Mouse (Mus musculus) forebrain, embryonic 15.5 days (tissue): ENCODE data around the gene Tox4. TPM values are rescaled to one million over a fixed set of nuclear protein-coding genes. Genes with fewer than 3 reads are reported as not detected.

ENCODE experiments used
- ATAC-seq: fragments of 200-750 bp; cut with Nextera tagmentation; replicated peaks from 2 replicates; pipeline ENCODE4 v1.8.0; 2017; ENCODE audit warnings: mild to moderate bottlenecking, moderate TSS enrichment, moderate library complexity
- H3K27ac ChIP-seq: fragments of 300-500 bp; sonication (generic); replicated peaks from 2 replicates; pipeline ENCODE4 v1.5.1; 2015; ENCODE audit warnings: mild to moderate bottlenecking, inconsistent platforms
- H3K27me3 ChIP-seq: fragments of 300-500 bp; sonication (generic); 2 replicates; pipeline ENCODE4 v1.6.1; 2015; ENCODE audit warnings: inconsistent platforms
- H3K36me3 ChIP-seq: fragments of 300-500 bp; sonication (generic); 2 replicates; pipeline ENCODE4 v1.6.1; 2015; ENCODE audit warnings: mild to moderate bottlenecking, inconsistent platforms
- H3K4me1 ChIP-seq: fragments of 300-500 bp; sonication (generic); 2 replicates; pipeline ENCODE4 v1.6.1; 2015; ENCODE audit warnings: inconsistent platforms
- H3K4me2 ChIP-seq: fragments of 300-500 bp; sonication (generic); replicated peaks from 2 replicates; pipeline ENCODE4 v1.6.1; 2015; ENCODE audit warnings: mild to moderate bottlenecking, inconsistent platforms
- H3K4me3 ChIP-seq: fragments of 300-500 bp; sonication (generic); 2 replicates; pipeline ENCODE4 v1.5.1; 2015; ENCODE audit warnings: mild to moderate bottlenecking, inconsistent platforms
- H3K9ac ChIP-seq: fragments of 300-500 bp; sonication (generic); replicated peaks from 2 replicates; pipeline ENCODE4 v1.6.1; 2015; ENCODE audit warnings: mild to moderate bottlenecking, inconsistent platforms
- H3K9me3 ChIP-seq: fragments of 300-500 bp; sonication (generic); 2 replicates; pipeline ENCODE4 v1.6.1; 2016; ENCODE audit warnings: inconsistent platforms
- WGBS: fragments of 180-500 bp; shearing (Covaris S2); methylation state at CpG from one replicate; pipeline ENCODE4 v1.1.7; 2015; ENCODE audit warnings: mixed read lengths; 5-methylcytosine and 5-hydroxymethylcytosine counted together
- polyA plus RNA-seq: library from polyadenylated mRNA; unstranded; fragments of >200 nt; fragmentation: Nextera tagmentation; extraction: Ambion mirVana; gene quantifications from 2 replicates; pipeline ENCODE4 v1.2.1, GENCODE M21; 2015

The Tox4 gene
- polyA plus RNA-seq, 1 experiment from 2014 or later = 59.5 TPM

GRCm38 (mm10) chr14:52315792-52316440 lies 37.0 kb downstream of the Tox4 start:
- peak; percentile 82 for ATAC-seq
- under 1% methylated on average over 38 of the region's 41 CpGs for WGBS
- H3K9ac ChIP-seq = peak overlapping the region; percentile 89
- peak overlapping the region; percentile 95 for H3K4me3 ChIP-seq
- H3K9me3 ChIP-seq = no peaks in the 10 kb centered on the region
- H3K4me1 ChIP-seq = peaks cover 61% of the 10 kb centered on the region
- peak overlapping the region; percentile 95 for H3K27ac ChIP-seq
- no peaks in the 10 kb centered on the region for H3K27me3 ChIP-seq
- peaks cover 28% of the 10 kb centered on the region for H3K36me3 ChIP-seq
- peak overlapping the region; percentile 57 for H3K4me2 ChIP-seq

- peak overlapping the region; percentile 57 for H3K4me2 ChIP-seq
- peaks cover 28% of the 10 kb centered on the region for H3K36me3 ChIP-seq
- H3K4me1 ChIP-seq = peaks cover 54% of the 10 kb centered on the region
- H3K4me3 ChIP-seq = peak overlapping the region; percentile 95
- peak; percentile 78 for ATAC-seq
- peak overlapping the region; percentile 95 for H3K27ac ChIP-seq
- H3K9ac ChIP-seq = peak overlapping the region; percentile 89
- H3K27me3 ChIP-seq = no peaks in the 10 kb centered on the region
- 3% methylated on average over 16 of the region's 16 CpGs for WGBS
- no peaks in the 10 kb centered on the region for H3K9me3 ChIP-seq
These were observed 37.7 kb downstream of the Tox4 start for GRCm38 (mm10) chr14:52316441-52317225.

- Histone ChIP-seq H3K27me3 (no peaks in the 10 kb centered on the region), H3K9me3 (no peaks in the 10 kb centered on the region), H3K27ac (no peak overlapping the region), H3K4me3 (no peak overlapping the region), H3K4me2 (no peak overlapping the region), H3K9ac (no peak overlapping the region), H3K36me3 (peaks cover under 1% of the 10 kb centered on the region; the same call in 1 of the 2 replicates), H3K4me1 (peaks cover 27% of the 10 kb centered on the region)
- 39% methylated on average over 6 of the region's 6 CpGs for WGBS
- no peak for ATAC-seq
These were observed 40.4 kb downstream of the Tox4 start for GRCm38 (mm10) chr14:52319361-52319760.

- peak overlapping the region; percentile 11; the same call in 1 of the 2 replicates for H3K4me3 ChIP-seq
- no peak overlapping the region for H3K9ac ChIP-seq
- peak; percentile 33; the same call in 1 of the 2 replicates for ATAC-seq
- H3K27me3 ChIP-seq = no peaks in the 10 kb centered on the region
- no peaks in the 10 kb centered on the region for H3K9me3 ChIP-seq
- H3K4me1 ChIP-seq = peaks cover 19% of the 10 kb centered on the region
- peak overlapping the region; percentile 89 for H3K4me2 ChIP-seq
- no peaks in the 10 kb centered on the region for H3K36me3 ChIP-seq
- WGBS = 6% methylated on average over 4 of the region's 4 CpGs
- H3K27ac ChIP-seq = no peak overlapping the region
These were observed 46.9 kb downstream of the Tox4 start for GRCm38 (mm10) chr14:52325890-52326289.

GRCm38 (mm10) chr14:52327375-52327901 lies 48.5 kb downstream of the Tox4 start:
- no peaks in the 10 kb centered on the region for H3K36me3 ChIP-seq
- peak overlapping the region; percentile 41; the same call in 1 of the 2 replicates for H3K27ac ChIP-seq
- no peaks in the 10 kb centered on the region for H3K9me3 ChIP-seq
- peak overlapping the region; percentile 52 for H3K4me3 ChIP-seq
- ATAC-seq = peak; percentile 64
- H3K4me2 ChIP-seq = peak overlapping the region; percentile 89
- no peaks in the 10 kb centered on the region for H3K27me3 ChIP-seq
- H3K9ac ChIP-seq = peak overlapping the region; percentile 57
- under 1% methylated on average over 14 of the region's 14 CpGs for WGBS
- H3K4me1 ChIP-seq = peaks cover 22% of the 10 kb centered on the region

- ATAC-seq = peak; percentile 67
- H3K4me1 ChIP-seq = peaks cover 22% of the 10 kb centered on the region
- H3K9me3 ChIP-seq = no peaks in the 10 kb centered on the region
- no peaks in the 10 kb centered on the region for H3K36me3 ChIP-seq
- H3K9ac ChIP-seq = peak within 1 kb of the TSS; percentile 57
- H3K4me3 ChIP-seq = peak within 1 kb of the TSS; percentile 52
- under 1% methylated on average over 26 of the region's 26 CpGs for WGBS
- H3K27ac ChIP-seq = peak within 1 kb of the TSS; percentile 41; the same call in 1 of the 2 replicates
- H3K4me2 ChIP-seq = peak within 1 kb of the TSS; percentile 89
- H3K27me3 ChIP-seq = no peaks in the 10 kb centered on the region
These were observed 49.2 kb downstream of the Tox4 start, which contains the start of gene Sall2 for GRCm38 (mm10) chr14:52327910-52328812. Gene Sall2 (minus strand): TSS chr14:52328762.

GRCm38 (mm10) chr14:52331069-52331750 lies 52.3 kb downstream of the Tox4 start:
- no peak for ATAC-seq

GRCm38 (mm10) chr14:52332171-52332570 lies 53.2 kb downstream of the Tox4 start:
- no peak for ATAC-seq
- no peaks in the 10 kb centered on the region for H3K27me3 ChIP-seq
- H3K36me3 ChIP-seq = no peaks in the 10 kb centered on the region
- H3K9ac ChIP-seq = no peak overlapping the region
- no peaks in the 10 kb centered on the region for H3K9me3 ChIP-seq
- no peak overlapping the region for H3K4me2 ChIP-seq
- 23% methylated on average over 3 of the region's 3 CpGs for WGBS
- H3K4me3 ChIP-seq = no peak overlapping the region
- peaks cover 13% of the 10 kb centered on the region for H3K4me1 ChIP-seq
- no peak overlapping the region for H3K27ac ChIP-seq

More at GRCm38 (mm10) chr14:52331069-52331750, 52.3 kb downstream of the Tox4 start:
- Histone ChIP-seq H3K4me3 (no peak overlapping the region), H3K27me3 (no peaks in the 10 kb centered on the region), H3K4me1 (peaks cover 19% of the 10 kb centered on the region), H3K9ac (0 out of 2 replicates have a peak overlapping the region, but pooled peaks have one; percentile 0), H3K36me3 (no peaks in the 10 kb centered on the region), H3K9me3 (no peaks in the 10 kb centered on the region), H3K4me2 (0 out of 2 replicates have a peak overlapping the region, but pooled peaks have one; percentile 1), H3K27ac (no peak overlapping the region)
- WGBS = under 1% methylated on average over 4 of the region's 4 CpGs

- H3K9ac ChIP-seq = peak overlapping the region; percentile 33
- no peaks in the 10 kb centered on the region for H3K36me3 ChIP-seq
- no peaks in the 10 kb centered on the region for H3K9me3 ChIP-seq
- peak; percentile 78 for ATAC-seq
- peak overlapping the region; percentile 31 for H3K4me3 ChIP-seq
- peaks cover 8% of the 10 kb centered on the region; the same call in 1 of the 2 replicates for H3K4me1 ChIP-seq
- 29% methylated on average over 21 of the region's 21 CpGs for WGBS
- H3K4me2 ChIP-seq = peak overlapping the region; percentile 42
- H3K27ac ChIP-seq = peak overlapping the region; percentile 23; the same call in 1 of the 2 replicates
- no peaks in the 10 kb centered on the region for H3K27me3 ChIP-seq
These were observed 60.0 kb downstream of the Tox4 start for GRCm38 (mm10) chr14:52338751-52339511.

- no peaks in the 10 kb centered on the region for H3K9me3 ChIP-seq
- peak overlapping the region; percentile 31; the same call in 1 of the 2 replicates for H3K4me3 ChIP-seq
- no peaks in the 10 kb centered on the region for H3K36me3 ChIP-seq
- peak overlapping the region; percentile 33 for H3K9ac ChIP-seq
- peak overlapping the region; percentile 23; the same call in 1 of the 2 replicates for H3K27ac ChIP-seq
- ATAC-seq = no peak
- peak overlapping the region; percentile 42; the same call in 1 of the 2 replicates for H3K4me2 ChIP-seq
- peaks cover 8% of the 10 kb centered on the region; the same call in 1 of the 2 replicates for H3K4me1 ChIP-seq
- WGBS = 77% methylated on average over 6 of the region's 6 CpGs
- H3K27me3 ChIP-seq = no peaks in the 10 kb centered on the region
These were observed 60.5 kb downstream of the Tox4 start for GRCm38 (mm10) chr14:52339512-52339852.
